Mouse (Mus musculus) testis, adult 2 months (tissue): ENCODE measurements around the gene Sin3a.

Experiments used
- CTCF ChIP-seq: fragments of 200-500 bp; IDR thresholded peaks from 2 replicates; pipeline ENCODE4 v1.5.1; 2012; ENCODE audit warnings: low read depth, mild to moderate bottlenecking, inconsistent platforms, low read length, moderate library complexity; ENCODE audit not compliant: control insufficient read depth, insufficient read depth, insufficient replicate concordance
- POLR2A ChIP-seq: fragments of 200-500 bp; IDR thresholded peaks from 2 replicates; pipeline ENCODE4 v1.6.1; 2012; ENCODE audit warnings: low read depth, mild to moderate bottlenecking, inconsistent platforms, low read length, moderate library complexity; ENCODE audit not compliant: control insufficient read depth

GRCm38 (mm10) chr9:57156823-57157222, 85.0 kb downstream of the Sin3a start:
- TF ChIP-seq POLR2A: no peak
- no peak for TF ChIP-seq CTCF
